Mouse (Mus musculus) layer of hippocampus, postnatal 36 days (tissue): Measurements from ENCODE around the gene Prl8a1. TPM values are rescaled to one million over a fixed set of nuclear protein-coding genes. Genes with fewer than 3 reads are reported as not detected.

ENCODE experiments used
- DNase-seq, 2 experiments: peaks; one replicate each; pipeline ENCODE4 v3.0.0; 2022
- total RNA-seq, 2 experiments: library from RNA; stranded (reverse); gene quantifications; 2 replicates each; pipeline ENCODE4 v1.2.3; 2021

The Prl8a1 gene
- total RNA-seq, result not detected

DNA sequence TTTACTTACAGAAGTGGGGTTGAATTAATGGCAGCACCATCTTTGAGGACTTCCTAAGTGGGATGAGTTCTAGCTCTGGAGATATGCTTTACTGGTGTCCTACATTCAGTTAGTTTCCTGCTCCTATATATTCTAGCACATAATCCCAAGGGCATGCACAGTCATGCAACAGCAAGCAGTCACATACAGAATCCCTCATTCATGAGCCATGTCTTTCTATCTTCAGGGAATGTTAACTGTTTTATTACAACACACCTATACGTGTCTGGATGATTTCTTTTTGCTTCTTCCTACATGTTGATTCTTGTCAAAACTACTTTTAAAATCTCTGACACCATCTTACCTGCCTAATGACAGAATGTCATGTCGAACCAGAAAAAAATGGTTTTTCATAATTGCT is at the start of gene Prl8a1:
TSS of gene Prl8a1 (minus strand) at position 101 of the 400 bp plus-strand sequence.
- DNase-seq, result no peak

DNA sequence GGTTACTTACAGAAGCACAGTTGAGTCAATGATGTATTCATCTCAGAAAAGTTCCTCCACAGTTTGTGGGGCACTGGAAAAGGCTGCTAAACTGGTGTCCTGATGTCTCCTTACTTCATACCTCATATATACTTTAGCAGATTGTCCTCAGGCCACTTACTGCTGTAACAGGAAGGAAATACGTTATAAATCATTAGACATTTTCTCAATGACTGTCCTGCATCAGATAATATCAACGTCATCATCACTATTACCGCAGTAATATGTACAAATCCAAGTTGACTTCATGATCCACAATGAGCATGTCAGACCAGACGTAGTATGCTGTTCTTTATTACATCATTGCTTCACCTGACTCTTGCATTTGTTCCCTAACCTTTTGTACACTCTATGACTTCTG is 28.5 kb upstream of the Prl8a1 start, which contains the start of gene Prl7b1:
TSS of gene Prl7b1 (minus strand) at position 101 of the 400 bp plus-strand sequence.
- DNase-seq, result no peak

- DNase-seq, result no peak
Observed at GRCm38 (mm10) chr13:27564506-27564905, 17.5 kb downstream of the Prl8a1 start, which contains the start of gene Prl8a9. Gene Prl8a9 (minus strand): TSS chr13:27564606.

GRCm38 (mm10) chr13:27553336-27553735 is 28.6 kb downstream of the Prl8a1 start:
- DNase-seq, result no peak

Other genes starting within 250 kb of the Prl8a1 start
- gene Prl8a2, start 236.5 kb downstream of the Prl8a1 start, total RNA-seq, result not detected
- gene Prl2b1, start 191.3 kb downstream of the Prl8a1 start, total RNA-seq, result not detected
- gene Prl8a6, start 143.5 kb downstream of the Prl8a1 start, total RNA-seq, result not detected
- not detected for gene Prl8a8, start 69.0 kb downstream of the Prl8a1 start, total RNA-seq
- not detected for gene Prl8a9, start 17.6 kb downstream of the Prl8a1 start, total RNA-seq
- not detected for gene Prl7b1, start 28.4 kb upstream of the Prl8a1 start, total RNA-seq
- not detected for gene Prl7a1, start 60.3 kb upstream of the Prl8a1 start, total RNA-seq
- gene Prl7a2, start 85.9 kb upstream of the Prl8a1 start, total RNA-seq, result not detected
- gene Prl7d1, start 134.6 kb upstream of the Prl8a1 start, total RNA-seq, result not detected
- not detected for gene Prl7c1, start 198.6 kb upstream of the Prl8a1 start, total RNA-seq
- gene Prl2a1, start 219.5 kb upstream of the Prl8a1 start, total RNA-seq, result not detected